Mouse (Mus musculus) MEL-GATA-1-ER (cell line): Measurements from ENCODE around the gene Cacng1.

ENCODE experiments used
- DNase-seq: peaks from one replicate; pipeline ENCODE4 v3.0.0-alpha.2; 2012; ENCODE audit warnings: low read depth; ENCODE audit errors: extremely low read depth

Cacng1 gene

GRCm38 (mm10) chr11:107707897-107708610 lies 8.3 kb downstream of the Cacng1 start:
- no peak for DNase-seq

DNA sequence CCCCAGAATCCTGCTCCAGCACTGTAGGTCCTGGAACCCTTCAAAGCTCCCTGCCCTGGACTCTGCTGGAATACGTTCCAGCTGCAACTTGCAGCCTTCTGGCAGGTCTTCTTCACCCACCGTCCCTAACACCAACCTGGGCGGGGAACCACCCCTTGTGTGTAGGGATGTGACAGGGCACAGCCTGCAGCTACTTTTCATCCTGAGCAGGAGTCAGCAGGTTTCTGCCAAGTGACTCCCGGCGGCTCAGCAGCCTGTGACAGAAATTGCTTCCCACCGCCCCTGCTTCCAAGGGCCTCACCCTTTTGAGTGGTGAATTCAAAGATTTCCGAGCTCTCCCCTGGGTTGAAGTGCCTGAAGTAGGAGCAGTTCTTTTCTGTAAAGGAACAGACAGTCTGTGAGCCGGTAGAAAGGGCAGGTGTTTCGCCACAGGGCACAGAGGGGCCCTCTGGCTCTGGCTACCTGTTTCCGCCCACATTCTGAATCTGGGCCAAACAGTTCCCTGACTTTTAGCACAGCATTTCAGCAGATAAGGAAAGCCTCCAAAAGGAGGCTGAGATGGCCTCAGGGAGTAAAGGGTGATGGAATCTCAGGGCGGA lies 10.7 kb downstream of the Cacng1 start:
- DNase-seq = no peak

- no peak for DNase-seq
These were observed 11.3 kb downstream of the Cacng1 start for GRCm38 (mm10) chr11:107705060-107705459.

DNA sequence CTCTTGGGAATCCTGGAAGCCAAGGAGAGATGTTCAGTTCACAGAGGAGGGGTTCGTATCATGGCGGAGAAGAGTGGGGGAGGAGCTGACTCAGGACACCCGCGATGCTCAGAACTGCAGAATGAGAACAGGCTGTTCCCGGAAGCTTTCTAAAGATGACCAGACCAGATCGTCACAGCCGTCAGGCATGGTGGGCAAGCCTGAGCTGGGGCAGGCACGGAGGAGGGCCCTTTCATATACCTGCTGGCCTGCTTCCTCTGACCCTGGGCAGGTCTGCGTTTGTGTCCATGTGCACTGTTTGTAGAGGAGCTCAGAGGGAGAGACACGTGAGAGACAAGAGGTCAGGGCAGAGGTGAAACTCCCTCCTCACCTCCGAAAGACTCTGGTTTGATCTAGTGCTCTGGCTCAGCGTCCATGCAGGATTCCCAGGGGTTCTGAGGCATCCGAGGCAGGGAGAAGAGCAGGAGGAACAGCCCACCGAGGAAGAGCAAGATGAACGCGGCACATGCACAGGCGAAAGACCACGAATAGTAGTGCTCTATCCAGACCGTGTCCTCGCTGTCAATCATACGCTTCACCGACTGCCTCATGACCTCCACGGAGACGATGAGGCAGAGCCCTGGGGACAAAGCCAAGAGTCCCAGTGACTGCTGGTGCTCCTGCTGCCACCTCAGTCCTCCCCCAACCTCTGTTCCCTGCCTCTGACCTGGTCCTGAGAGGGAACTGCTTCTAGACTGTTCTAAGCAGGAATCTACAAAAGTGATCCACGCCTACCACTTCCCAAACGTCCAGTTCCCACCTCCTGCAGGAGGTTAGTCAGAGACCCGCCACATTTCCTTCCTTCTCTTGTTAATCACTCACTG lies 12.8 kb downstream of the Cacng1 start:
- no peak for DNase-seq

- no peak for DNase-seq
These were observed 16.4 kb downstream of the Cacng1 start for GRCm38 (mm10) chr11:107699967-107700366.

DNA sequence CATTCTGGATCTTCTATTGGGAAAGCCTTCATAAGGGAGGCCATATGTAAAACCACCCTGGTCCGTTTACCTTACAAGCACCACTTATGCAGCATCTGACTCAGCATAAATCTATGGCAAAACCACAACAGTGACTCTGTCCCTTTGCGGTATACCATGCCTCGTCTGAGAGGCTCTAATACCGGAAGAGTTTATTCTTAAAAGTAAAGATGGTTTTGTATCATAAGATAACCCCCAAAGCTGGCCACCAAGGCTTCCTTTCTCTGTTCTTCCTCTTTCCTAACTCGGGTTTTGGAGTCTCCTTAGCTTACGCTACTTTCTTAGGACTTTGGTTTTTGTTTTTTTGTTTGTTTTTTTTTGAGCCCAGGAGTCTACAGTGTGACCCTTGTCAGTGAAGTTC lies 23.0 kb downstream of the Cacng1 start:
- peak; percentile 95 for DNase-seq

GRCm38 (mm10) chr11:107691569-107691968 lies 24.8 kb downstream of the Cacng1 start:
- no peak for DNase-seq

GRCm38 (mm10) chr11:107688480-107688879 lies 27.8 kb downstream of the Cacng1 start:
- no peak for DNase-seq

DNA sequence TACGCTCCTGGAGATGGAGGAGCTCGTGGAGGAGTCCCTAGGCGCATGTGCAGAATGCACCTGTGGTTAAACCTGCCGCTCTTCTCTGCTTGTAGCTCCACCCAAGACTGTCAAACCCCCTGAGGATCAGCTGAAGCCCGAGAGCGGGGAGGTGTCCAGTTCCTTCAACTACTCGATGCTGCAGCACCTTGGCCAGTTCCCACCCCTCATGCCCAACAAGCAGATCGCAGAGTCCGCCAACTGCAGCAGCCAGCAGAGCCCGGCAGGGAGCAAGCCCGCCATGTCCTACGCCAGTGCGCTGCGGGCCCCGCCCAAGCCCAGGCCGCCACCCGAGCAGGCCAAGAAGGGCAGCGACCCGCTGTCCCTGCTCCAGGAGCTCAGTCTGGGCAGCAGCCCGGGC lies 30.0 kb downstream of the Cacng1 start:
- DNase-seq = no peak

DNA sequence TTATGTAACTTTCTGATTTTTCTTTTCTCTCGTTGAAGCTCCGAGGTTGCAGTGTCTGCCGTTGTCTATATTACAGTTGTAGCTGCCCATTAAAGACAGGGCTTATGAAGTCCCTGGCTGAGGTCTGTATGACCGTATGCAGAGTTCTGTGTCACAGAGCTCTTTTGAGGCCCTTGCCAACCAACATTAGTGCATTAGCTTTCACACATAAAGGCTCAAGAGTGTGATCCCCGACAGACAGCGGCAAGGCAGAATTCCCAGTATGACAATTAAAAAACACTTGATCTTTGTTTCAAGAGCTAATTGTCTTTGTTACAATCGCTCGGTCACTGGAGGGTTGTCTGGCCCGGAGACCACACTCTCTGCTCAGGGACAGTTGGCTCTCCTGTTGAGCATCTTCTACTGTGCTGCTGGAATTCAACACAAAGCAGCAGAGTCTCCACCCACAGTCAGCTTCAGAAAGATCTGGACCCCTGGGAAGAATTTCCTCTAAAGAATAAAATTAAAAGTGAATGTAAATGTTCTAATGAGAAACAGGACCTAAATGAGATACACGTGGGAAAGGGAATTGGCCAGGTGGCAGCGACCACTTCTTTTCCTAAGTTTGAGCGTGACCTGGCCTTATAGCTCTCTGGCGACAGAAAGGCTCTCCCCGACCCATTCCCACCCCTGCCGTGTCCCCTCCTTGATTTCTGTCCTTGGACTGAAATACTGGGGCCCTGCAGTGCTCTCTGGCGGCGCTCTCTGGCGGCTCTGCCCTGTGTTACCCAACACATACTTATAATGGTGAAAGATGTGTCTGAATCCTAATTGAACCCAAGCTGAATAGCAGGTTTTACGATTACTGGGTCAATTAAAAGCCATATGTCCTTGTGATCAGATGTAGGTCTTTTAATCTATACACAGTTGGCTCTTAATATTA lies 32.5 kb downstream of the Cacng1 start:
- DNase-seq = no peak

GRCm38 (mm10) chr11:107682694-107683355 lies 33.5 kb downstream of the Cacng1 start:
- DNase-seq = no peak

- no peak for DNase-seq
These were observed 39.9 kb downstream of the Cacng1 start for GRCm38 (mm10) chr11:107676207-107676940.

DNA sequence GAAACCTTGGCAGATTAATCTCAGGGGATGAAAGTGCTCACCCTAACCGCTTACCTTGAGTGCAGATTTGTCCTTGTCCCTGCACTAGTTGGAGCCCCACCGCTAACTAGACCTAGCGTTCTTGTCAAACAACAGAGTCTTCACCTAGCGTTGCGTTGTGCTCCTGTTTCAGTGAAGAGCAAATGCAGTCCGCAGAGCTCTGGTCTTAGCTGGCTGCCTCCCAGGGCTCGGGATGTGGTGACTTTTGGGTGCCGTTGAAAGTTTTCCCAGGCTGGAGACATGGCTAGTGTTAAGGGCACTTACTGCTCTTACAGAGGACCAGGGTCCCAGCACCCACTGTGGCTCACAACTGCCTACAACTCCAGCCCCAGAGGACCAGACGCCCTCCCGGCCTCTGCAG lies 41.1 kb downstream of the Cacng1 start:
- no peak for DNase-seq

GRCm38 (mm10) chr11:107674601-107675000 lies 41.7 kb downstream of the Cacng1 start:
- no peak for DNase-seq

GRCm38 (mm10) chr11:107674006-107674405 lies 42.3 kb downstream of the Cacng1 start:
- no peak for DNase-seq

- no peak for DNase-seq
These were observed 47.3 kb downstream of the Cacng1 start for GRCm38 (mm10) chr11:107668977-107669376.

GRCm38 (mm10) chr11:107668223-107668622 lies 48.1 kb downstream of the Cacng1 start:
- no peak for DNase-seq

- DNase-seq = no peak
These were observed 48.8 kb downstream of the Cacng1 start for GRCm38 (mm10) chr11:107667542-107667941.

GRCm38 (mm10) chr11:107662666-107663065 lies 53.7 kb downstream of the Cacng1 start:
- DNase-seq = no peak

DNA sequence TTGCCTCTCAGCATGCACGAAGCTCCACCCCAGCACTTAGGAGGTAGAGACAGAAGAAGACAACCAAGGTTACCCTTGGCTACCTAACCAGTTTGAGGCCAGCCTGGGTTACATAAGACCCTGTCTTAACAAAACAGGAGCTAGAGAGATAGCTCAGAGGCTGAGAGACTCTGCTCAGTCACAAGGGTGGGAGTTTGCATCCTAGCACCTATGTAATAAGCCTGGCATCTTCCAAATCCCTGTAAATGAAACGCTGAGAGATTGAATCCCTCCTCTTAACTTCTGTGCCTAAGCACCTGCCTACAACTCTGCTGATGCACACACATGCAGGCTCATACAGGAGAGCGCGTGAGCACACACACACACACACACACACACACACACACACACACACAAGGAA lies 55.9 kb downstream of the Cacng1 start:
- DNase-seq = no peak
